Mouse (Mus musculus) heart, postnatal 0 days (tissue): ENCODE results near the gene Olfr704.

Experiments used
- CTCF ChIP-seq: IDR thresholded peaks from 2 replicates; pipeline ENCODE4 v1.5.1; 2016; ENCODE audit warnings: antibody characterized with exemption, control low read depth, low read depth
- EP300 ChIP-seq: IDR thresholded peaks from 2 replicates; pipeline ENCODE4 v1.6.1; 2016; ENCODE audit warnings: antibody characterized with exemption, low read depth

- TF ChIP-seq CTCF (no peak), EP300 (no peak)
Observed at GRCm38 (mm10) chr7:106843060-106843459, 19.9 kb upstream of the Olfr704 start, which contains the start of gene Olfr703.
